Mouse (Mus musculus): Measurements from ENCODE around the gene Brinp2.

The Brinp2 gene

GRCm38 (mm10) chr1:158285198-158285597 is 70.9 kb downstream of the Brinp2 start:
- DNase-seq, result no peak

- DNase-seq, result no peak
Measured at GRCm38 (mm10) chr1:158283869-158284268, 72.3 kb downstream of the Brinp2 start.

DNA sequence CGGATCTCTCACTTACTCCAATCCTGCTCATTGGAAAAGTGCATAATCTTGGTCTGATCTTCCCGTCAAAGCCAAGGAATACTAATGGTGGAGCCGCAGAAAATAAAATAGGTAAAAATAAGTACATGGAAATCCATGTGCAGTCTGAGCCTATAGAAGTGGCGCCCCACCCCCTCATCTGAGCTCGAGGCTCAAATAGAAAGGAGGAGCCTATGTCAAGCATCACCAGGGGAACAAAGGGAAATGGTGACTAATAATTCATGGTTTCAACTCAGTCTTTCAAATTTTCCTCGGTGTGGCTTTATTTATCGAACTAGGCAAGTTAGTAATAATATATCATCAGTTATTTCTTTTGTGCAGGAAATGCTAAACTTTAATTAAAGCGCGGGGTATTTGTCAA is 84.1 kb downstream of the Brinp2 start:
- DNase-seq, result no peak

DNA sequence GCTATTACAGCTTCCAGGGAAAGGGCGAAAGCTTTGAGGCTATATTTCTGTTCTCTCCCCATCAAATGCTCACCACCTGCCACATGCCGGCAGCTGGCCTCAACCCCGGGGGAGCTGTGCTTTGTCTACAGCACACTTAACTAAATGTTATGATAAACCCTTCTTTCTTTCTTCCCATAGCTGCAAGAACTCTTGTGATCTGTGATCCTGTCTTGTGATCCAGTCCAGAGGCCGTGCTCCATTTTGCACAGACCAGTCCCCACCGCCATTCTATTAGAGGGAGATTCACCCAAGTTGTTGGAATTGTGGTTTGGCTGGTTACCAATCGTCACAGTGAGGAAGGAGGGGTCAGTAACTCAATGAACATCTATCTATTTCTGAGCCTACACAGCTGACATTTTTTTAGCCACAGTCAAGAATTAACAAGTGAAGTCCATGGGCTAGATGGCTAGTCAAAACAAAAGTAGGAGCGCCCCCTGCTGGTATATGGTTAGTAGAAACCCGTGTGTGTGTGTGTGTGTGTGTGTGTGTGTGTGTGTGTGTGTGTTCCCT is 89.0 kb downstream of the Brinp2 start:
- peak; percentile 38 for DNase-seq

DNA sequence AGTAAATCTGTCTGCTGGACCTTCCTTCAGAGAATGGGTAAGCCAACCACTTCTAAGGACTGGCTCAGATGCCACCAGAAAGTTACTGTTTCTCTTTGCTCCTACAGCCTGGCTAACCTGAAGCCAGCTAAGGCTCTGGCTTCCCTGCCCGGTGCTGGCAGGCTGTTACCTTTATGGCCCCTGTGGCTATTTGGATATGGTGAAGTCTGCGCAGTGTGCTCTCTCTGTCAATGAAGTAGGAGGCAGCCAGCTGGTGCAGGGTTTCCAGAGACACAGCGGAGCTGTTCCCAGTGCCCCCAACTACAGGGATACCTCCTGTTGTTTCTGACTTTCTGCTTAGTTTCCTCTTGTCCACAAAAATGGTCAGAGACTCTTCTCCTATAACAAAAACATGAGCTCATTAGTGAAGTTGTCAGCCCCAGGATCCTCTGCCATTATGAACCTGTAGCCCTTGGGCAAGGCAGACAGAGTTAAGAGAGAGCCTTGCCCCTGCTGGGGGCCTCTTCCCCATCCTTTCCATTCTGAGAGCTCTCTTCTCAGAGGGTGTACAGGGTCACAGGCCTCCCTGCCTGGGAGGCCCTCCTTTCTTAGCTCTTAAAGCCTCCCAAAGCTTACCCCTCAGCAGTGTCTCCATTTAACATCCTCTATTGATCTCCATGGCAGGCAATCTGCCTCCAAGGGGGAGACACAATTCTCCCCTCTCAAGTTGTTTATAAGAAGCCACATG is 89.7 kb downstream of the Brinp2 start:
- DNase-seq, result peak; percentile 28

DNA sequence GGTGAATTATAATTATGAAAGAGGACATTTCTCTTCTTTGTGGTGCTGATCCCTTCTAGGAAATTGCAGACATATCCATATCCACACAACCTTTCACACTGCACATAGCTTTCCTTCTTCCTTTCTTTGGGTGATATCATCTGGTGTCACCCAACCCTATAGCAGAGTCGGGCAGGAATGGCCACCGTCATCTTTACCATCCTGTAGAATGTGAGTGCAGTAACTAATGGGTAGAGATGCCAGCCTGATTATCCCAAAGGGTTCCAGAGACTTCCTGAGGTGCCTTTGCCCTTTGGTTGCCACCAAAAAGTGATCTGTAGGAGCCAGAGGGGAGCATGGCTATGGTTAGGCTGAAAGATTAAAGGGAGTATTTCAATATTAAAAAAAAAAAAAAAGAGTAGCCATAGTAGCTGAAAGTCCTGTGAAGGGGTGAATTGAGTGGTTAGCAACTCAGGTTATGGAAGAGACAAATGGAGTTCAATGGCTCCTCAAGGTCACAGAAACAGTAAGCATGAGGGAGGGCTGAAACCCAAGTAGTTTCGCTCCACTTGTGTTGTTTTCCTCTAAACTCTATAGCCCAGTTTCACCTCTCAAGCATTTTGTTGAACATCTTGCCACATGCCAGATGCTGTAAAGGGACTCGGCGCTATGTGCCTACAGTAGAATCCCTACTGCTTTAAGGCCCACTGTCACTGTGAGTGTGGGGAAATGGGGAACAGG is 96.5 kb downstream of the Brinp2 start:
- no peak for DNase-seq

DNA sequence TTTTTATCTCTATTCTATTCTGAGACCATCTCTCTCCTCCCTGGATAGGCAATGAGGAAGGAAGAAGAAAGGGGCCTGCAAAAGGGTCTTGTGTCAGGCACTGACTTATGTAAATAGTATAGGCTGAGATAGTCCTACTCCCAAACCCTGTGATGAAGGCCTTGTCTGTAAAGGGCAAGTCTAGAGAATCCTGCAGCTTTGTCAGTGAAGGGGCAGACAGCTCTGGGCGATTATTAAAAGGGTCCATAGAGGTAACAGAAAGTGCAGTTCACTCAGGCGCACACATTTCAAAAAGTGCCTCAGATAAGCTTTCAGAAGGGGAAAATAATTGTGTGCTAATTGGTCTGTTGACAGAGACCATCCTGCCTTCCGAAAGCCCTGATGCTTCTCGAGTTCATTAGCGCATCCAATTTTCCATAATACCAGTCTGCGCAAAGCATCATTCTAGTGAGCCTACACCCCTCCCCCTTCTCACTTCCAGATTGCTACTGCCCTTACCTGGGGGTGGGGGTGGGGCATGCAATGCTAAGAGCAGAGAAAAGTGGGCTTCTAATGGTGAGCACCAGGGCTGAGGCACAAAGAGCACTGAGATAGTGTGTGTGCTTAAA is 97.3 kb downstream of the Brinp2 start:
- DNase-seq, result no peak

DNA sequence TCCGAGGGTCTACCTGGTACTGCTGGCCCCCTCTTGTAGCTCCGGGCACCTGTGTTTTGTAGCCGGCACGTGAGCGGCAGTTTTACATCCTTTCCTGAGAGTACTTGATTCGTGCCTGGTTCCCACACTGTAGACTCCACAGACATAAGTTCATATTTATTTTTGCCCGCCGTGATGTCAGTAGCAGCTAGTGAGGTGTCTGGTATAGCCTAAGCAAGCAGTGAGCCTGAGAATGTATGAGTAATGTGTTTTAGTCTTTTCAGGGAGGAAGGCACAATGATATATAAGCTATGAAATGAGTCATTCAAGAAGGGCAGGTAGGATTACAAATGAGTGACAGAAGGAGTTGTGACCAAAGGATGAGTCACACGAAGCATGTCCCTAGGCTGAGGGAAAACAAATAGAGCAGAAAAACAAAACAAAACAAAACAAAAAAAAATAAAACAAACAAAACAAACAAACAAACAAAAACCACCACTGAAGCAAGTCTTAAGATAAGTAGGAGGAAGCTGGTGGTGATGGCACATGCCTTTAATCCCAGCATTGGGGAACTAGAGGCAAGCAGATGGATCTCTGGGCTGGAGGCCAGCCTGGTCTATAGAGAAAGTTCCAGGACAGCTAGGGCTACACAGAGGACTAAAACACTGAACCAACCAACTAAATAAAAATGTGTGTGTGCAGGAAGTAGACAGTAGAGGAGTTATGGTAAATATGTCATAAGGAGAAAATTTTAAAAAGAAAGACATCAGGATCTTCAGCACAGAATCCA is 100.0 kb downstream of the Brinp2 start:
- peak; percentile 28 for DNase-seq

DNA sequence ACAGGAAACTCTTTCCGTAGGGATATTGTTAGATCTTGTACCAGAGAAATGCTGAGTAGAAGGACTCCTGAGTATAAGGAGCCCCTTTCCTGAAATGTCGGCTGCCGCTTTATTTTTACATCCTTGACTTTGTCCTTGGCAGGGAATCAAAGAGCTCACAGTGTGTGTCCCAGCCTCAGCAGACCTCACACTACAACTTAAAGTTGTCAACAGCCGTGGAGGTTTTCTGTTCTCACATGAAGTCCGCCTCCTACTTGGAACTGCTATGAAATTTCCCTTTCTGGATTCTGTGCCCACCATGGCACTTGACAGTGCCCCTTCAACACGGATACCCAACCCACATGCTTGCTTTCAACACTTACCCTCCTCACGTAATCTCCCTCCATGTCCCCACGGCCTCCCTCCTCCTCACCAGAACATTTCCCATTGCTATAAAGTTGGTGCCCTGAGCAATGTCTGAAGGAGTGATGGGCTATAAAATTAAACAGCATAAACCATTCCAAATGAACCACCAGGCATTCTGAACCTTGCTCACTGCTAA is 103.4 kb downstream of the Brinp2 start:
- no peak for DNase-seq

DNA sequence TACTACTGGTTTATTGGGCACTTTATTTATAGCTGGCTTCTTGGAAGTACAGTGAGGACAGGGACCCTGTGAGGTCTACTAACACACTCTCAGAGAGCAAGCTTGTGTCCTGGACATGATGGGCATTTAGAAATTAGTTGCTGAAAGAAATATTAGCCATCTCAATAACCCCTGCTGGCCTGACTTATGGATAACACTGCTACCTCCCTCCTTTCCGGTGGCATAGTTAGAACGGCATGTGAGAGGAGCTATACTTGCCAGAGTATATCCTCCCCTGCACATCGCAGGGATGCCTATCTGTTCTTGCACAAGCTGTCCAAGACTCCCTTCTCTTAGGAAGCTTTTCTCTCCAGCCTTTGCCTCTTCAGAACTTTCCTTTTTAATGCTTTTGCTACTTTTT is 107.9 kb downstream of the Brinp2 start:
- DNase-seq, result no peak

DNA sequence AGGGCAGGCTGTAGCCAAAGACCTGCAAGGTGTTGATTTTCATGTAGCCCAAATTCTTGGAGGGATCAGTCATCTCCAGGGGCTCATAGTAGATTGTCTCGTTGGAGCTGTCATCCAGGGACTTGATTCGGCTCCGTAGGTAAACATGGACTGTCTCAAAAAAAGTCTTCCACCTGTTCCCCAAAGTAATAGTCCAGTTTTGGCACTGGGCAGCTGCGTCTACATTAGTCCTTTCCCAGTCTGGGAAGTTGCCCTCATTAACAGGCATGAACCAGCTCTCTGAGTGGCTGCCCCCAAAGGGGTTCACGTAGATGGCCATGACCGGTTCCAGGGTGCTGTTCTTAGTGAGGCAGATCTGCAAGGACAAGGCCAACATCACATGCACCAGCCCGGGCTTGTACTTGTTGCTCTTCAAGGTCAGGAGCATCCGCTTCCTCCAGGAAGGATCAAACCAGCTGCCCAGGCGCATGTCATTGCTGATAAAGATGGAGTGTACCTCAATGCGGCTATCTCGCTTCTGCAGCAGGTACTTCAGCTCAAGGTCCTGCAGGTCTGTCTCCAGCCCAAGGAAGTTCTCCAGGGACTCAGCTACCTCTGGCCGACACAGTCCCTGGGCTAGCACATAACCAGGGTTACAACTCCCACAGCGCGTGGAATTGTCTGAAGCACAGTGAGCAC is 109.5 kb downstream of the Brinp2 start:
- no peak for DNase-seq

DNA sequence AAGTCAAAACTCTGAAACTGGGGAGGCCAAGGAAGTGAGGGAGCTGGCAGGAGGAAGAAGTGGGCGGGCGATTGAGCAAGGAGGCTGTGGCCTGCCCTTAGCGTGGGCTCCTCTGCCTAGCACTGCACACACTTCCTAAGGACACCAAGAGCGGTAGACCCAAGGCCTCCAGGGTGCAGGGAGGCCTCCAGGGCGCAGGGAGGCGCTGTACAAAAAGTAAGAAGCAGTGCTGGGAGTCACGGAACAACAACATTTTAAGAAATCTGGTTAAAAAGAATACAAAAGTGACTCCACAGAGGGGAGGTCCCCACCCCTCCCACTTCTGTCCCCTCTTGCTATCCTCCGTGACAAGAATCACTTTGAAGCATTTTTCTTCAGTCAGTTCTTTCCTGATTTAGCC is 110.6 kb downstream of the Brinp2 start:
- no peak for DNase-seq

GRCm38 (mm10) chr1:158244016-158244415 is 112.1 kb downstream of the Brinp2 start:
- no peak for DNase-seq

DNA sequence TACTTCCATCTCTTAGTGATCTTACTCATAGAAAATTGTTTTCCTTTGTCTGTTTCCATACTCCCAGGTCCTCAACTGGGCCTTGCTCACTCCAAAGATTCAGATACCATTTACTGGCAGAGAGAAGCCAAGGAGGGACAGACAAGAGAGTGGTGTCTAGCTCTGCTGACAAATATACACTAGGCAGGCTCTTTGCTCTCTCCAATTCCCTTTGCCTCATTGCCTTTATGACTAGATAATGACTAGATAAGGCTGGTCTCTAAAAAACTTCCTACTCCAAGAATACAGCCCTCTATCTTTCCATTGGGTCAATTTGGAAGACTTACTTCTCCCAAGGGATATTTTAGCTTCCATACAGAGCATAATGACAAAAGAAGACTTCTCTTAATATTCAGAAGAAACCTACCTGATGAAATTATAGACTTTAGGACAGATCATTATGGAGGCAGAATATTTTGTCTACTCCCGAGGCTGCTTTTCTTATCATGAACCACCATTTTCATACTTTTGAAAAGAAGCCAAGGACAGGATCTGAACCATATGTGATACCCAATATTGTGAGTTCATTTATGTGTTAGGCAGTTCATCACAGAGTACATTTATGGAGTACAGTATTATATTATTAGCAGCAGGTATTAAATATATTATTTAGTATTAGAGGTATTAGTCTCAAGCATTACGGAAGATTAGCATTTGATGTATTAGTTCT is 114.1 kb downstream of the Brinp2 start:
- no peak for DNase-seq

DNA sequence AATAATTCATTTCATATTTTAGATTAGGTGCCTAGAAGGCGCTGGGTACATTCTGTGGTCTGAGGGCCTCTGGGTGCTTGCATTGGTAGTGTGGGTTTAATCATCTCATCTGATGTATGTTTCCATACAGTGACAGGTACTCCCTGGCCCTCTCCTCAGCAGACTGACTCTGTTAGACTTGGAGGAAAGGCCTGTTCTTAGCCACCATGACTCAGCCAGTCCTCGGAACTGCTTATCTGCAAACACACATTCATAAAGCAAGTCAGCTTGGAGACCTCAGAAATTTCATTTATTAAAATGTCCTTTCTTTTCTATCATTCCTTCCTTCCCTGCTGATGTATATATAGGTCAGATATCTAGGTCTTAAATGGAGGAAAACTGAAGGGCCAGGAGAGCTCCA is 116.3 kb downstream of the Brinp2 start:
- DNase-seq, result no peak

GRCm38 (mm10) chr1:158238722-158239121 is 117.4 kb downstream of the Brinp2 start:
- DNase-seq, result peak; percentile 7

DNA sequence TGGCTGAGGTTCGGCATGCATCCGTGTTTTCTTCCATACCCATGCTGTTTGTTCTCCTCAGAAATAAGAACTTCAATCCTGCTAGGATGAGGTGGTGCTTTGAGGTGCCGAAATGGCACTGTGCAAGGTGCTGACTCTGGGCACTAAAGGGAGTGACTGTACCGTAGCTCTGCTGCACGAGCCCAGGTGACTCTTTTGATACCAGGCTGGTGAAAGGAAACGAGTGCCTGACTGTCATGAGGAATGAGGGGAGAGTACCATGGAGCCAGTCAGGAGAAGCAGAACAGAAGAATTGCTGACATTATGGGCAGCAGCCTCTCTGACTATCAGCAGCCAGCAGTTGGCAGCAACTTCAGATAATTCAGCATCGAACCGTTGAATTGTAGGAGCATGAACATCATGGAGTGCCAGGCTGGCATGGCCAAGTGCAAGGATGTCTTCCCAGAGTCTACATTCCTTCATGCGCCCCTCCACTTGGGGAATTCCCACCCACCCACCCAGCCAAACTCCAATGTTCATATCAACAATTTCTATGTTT is 127.4 kb downstream of the Brinp2 start:
- DNase-seq, result no peak

DNA sequence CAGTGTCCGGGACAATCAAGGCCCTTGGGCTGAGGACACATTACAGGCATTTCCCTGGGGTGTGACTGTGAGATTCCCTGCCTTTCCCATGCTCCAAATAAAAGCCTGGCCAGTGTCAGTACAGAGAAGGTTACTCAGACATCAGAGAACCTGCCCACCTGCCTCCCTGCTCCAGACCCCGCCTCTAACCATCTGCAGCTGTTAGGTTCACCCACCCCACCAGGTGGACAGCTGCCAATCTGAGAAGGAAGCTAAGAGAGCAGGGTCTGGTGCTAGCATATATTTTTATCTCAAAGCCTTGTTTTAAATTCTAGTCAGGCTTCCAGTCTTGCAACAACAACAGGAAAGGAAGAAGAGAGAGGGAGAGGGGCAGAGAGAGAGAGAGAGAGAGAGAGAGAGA is 128.9 kb downstream of the Brinp2 start:
- no peak for DNase-seq

- no peak for DNase-seq
Measured at GRCm38 (mm10) chr1:158226689-158227088, 129.4 kb downstream of the Brinp2 start.

DNA sequence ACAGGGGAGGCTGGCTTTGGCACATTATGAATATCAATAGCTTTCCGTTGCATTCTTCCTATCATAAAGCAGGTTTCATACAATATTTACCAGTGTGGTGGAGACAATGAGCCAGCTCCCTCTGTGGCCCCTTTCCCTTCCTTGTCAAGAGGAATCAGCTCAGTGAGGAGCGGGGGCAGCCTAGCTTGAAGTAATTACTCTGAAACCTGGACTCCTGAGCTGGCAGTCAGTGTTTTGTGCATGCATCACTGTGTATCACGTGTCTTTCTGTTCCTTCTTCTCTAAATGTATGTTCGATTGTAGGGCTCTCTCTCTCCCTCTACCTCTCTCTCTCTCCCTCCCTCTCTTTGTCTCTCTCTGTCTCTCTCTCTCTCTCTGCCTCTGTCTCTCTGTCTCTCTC is 135.1 kb downstream of the Brinp2 start:
- no peak for DNase-seq

DNA sequence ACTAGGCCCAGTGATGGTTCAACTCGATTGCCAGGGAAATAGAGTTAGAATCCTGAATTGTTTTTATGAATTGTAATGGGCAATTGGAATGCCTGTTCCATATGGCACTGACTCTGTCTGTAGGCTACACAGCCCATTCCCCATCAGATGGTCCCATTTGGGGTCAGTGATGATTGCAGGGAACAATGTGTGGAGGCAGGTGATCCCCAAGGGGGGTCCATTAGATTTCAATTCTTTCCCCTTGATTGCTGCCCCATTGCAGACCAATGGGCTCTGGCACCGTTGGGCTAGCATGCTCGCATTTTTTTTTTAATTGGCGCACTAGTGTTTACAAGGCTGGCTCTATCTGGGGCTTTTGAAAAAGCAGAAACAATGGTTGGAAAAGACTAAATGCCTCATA is 136.0 kb downstream of the Brinp2 start:
- no peak for DNase-seq

Measured in cerebellum, adult 9-10 months (tissue).